Mouse (Mus musculus): ENCODE data around the gene Znhit1.

GRCm38 (mm10) chr5:137028561-137029272 lies 40.9 kb upstream of the Znhit1 start:
- TF ChIP-seq CTCF (IDR thresholded peaks at IDR 0.05; ENCODE audit: control insufficient read depth, insufficient read depth, insufficient replicate concordance, low read depth, low read length), result no peak
- no peak for TF ChIP-seq POLR2A (IDR thresholded peaks at IDR 0.05; ENCODE audit: control insufficient read depth, low read depth, low read length)

Data from testis, adult 2 months (tissue).